Mouse (Mus musculus): ENCODE measurements around the gene Slc12a9.

DNA sequence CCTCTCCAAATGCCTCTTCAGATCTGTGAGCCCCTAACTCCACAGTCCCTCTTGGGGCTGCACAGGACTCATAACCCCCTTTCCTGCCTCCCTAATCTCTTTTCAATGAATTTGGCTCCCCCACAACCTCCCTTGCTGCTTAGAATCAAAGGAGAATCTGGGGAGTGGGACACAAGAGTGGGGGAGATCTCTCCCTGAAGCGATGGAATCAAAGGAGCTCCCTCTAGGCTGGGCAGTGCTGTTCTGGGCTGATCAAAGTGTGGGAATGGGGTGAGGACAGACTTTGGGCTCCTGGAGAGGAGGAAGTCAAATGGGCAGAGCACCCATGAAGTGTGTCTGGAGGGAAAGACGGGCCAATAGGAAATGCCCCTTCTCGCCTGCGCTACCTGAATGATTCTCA lies 18.0 kb upstream of the Slc12a9 start:
- TF ChIP-seq POLR2A (IDR thresholded peaks at IDR 0.05; ENCODE audit: low read depth, low read length): no peak
- no peak for TF ChIP-seq CTCF (conservative IDR thresholded peaks at IDR 0.05; ENCODE audit: insufficient read depth, insufficient read length, low read depth, low read length)
